Mouse (Mus musculus) forelimb bud, embryonic 11.5 days (tissue): ENCODE measurements around the gene Ggcx.
A peak's percentile ranks its signal among the peaks of the same experiment; 100 is the strongest.
"Not testable (repeated sequence)": the region's sequence is repeated elsewhere in the genome, so short reads cannot be mapped to it uniquely, and the experiment has no call there.

Experiments used
- DNase-seq: peaks from one replicate; pipeline ENCODE4 v3.0.0-alpha.2; 2012; ENCODE audit warnings: low read depth, low spot score

Gene Ggcx

DNA sequence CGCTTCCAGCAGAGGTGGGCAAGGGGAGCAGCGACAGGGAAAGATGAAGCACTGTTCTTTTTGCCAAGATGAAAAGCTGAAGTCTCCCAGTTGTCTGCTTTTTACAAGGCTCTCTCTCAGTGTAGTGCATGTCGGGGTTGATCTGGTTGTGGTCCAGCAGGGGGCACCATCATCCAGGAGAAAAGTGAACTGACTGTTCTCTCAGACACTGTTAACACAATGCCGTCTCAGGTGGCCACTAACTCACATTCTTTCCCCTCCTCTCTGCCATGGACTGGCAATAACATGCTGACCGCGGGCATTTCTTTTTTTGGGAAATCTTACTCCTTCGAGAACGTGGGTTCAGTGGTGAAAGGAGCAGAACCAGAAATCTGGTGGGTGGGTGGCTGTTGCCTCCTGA is 13.9 kb downstream of the Ggcx start:
- peak; percentile 80 for DNase-seq

- no peak for DNase-seq
Measured at GRCm38 (mm10) chr6:72429061-72429842, 15.1 kb downstream of the Ggcx start.

DNA sequence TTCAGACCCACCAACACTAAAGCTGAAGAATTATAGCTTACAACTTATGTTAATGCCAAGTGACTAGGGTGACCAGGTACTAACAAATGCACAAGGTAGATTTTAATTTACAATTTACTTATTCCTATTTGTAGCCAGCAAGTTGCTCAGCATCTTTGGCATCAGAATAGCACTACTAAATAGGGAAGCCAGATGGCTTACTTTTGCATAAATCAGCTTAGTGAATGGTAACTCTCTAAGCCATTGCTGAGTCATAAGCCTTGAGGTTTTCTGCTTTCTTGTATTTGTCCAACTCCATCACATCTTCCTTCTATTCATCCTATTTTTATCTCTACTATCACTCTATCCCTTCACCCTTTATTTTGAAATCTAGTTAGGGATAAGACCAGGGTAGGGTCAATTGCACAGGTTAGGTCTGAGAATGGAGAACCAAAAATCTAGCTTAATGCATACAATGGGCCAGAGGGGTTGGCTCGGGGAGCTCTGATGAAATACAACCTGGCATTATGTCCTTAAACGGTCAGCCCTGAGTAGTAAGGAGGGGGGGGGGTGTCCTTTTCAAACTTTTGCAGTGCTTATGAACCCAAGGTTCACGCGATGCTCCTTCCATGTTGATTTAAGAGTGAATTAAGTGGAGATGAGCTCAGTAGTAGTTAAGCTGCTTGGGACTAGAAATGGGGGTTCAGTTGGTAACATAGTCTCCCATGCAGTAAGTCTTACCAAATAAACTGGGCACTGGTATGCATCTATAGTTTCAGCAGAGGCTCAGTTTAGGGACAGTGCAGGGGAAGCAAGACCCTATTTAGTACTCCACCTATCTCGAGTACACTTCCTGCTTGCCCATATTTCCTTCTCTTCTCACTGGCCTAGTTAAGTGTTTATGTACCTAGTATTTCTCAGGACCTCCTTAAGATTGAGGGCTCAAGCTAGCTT is 17.1 kb downstream of the Ggcx start:
- DNase-seq: no peak

DNA sequence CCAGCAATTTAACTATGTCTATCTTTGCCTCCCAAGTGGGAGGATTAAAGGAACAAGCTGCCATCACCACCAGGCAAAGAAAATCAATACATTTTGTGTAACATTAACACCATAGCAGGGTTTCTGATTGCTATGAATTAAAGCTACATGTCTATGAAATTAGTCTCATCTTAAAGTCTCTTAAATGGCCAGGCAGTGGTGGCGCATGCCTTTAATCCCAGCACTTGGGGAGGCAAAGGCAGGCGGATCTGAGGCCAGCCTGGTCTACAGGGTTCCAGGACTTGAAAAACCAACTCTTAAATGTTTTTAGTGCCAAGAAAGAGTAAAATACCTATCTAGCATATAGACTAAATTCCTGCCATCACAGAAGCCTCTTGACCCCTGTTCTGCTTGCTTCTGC is 18.0 kb downstream of the Ggcx start:
- no peak for DNase-seq

- DNase-seq: no peak
Measured at GRCm38 (mm10) chr6:72438226-72438625, 24.1 kb downstream of the Ggcx start.

DNA sequence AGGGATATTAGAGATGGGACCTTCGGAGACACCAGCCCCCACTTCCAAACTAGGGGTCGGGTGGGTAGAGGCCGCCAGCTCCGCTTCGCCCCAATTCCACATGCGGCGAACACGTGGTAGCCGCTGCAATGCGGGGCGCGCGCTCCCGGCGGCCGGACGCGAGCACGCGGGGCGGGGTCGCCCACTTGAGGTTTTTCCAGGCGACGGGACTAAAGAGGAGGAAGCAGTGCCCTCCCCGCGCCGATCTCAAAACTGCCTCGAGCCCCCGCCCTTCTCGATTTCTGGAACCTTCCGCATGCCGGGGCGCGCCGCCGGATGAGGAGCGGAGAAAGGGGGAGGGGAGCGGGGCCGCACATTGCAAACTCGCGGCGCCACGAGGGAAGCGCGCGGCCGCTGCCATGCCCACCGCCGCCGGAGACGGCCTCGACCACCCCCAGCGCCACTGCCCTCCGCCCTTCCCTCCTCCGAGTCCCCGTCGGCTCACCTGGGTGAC is 24.8 kb downstream of the Ggcx start:
- DNase-seq: peak; percentile 72

- peak; percentile 91 for DNase-seq
Measured at GRCm38 (mm10) chr6:72439355-72440185, 25.5 kb downstream of the Ggcx start, which contains the start of gene Mat2a. Mat2a (minus strand) TSS chr6:72439558.

DNA sequence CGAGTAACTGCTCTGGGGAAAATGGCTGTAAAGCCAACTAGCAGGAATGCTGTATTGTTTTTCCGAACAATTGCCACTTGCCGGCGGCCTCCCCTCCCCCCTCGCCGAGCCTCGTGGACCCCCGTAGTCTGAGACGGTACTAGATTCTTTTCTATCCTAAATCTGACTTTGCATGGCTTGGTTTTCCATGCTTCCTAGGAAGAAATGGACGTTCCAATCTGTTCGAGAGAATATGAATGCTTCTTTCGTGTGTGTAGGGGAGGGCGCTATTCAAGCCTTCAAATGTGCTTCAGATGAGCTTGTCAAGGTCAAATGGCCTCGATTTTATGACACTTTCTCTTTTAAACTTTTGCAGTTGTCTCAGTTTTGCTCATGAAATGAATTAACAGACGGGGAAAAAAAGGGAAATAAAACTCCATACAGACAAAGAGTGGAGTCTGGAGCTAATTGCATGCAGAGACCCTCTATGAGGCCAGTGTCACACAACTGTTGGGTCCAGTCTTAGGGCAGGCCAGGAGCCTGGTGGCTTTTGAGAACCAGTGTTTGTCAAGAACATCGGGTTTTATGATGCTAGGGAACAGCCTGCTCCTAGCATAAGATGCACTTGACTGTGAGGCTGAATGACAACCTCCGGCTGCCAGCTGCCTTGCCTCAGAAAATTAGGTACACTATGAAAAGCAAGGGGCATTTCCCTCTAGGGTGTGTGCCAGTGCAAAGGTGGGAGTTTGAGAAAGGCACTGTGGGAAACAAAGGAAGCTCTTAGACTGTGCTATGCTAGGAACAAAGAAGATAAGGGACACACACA is 26.3 kb downstream of the Ggcx start:
- no peak for DNase-seq

GRCm38 (mm10) chr6:72442921-72443604 is 29.0 kb downstream of the Ggcx start:
- DNase-seq: no peak

DNA sequence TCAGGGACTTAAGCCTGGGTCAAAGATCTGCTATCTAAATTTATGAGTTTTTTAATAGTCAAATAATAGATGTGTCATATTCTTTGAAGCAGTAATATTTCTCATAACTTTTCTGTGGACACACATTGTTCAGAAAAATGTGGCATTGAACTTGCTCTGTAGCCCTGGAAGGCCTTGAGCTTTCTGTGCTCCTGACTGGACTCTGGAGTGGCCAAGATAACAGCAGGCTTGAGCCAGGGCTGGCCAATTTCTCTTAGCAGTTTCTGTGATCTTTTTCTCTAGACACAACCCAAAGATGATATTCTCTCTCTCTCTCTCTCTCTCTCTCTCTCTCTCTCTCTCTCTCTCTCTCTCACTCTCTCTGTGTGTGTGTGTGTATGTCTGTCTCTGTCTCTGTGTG is 30.9 kb downstream of the Ggcx start:
- no peak for DNase-seq

DNA sequence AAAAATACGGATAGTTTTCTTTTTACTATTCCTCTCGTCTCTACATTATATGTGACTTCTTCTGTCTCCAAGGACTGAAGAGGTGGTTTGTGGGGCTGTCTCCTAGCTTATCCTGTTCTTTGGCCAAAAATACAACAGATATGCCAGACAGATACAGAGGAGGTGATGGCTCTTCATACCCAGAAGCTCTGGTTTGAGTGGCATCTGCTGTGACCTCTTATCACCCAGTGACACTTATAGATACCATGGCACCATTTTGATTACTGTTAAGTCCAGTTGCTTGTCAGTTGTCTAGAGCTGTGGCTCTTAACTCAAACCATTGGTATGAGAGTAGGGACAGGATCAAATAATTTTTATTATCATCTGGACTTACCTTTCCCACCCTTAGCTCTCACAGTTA is 33.4 kb downstream of the Ggcx start:
- DNase-seq: no peak

DNA sequence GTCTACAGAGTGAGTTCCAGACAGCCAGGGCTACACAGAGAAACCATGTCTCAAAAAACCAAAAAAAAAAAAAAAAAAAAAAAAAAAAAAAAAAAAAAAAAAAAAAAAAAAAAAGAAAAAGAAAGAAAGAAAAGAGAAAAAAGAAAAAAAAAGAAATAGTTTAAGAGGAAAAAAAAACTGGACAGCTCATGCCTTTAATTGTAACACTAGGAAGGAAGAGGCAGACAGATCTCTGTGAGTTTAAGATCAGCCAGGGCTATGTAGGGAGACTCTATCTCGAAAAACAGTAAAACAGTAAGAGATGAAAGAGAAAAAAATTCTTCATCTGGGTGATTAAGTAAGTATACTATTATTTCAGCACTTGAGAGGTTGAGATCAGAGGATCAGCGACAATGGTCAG is 37.7 kb downstream of the Ggcx start:
- not testable (repeated sequence) for DNase-seq

DNA sequence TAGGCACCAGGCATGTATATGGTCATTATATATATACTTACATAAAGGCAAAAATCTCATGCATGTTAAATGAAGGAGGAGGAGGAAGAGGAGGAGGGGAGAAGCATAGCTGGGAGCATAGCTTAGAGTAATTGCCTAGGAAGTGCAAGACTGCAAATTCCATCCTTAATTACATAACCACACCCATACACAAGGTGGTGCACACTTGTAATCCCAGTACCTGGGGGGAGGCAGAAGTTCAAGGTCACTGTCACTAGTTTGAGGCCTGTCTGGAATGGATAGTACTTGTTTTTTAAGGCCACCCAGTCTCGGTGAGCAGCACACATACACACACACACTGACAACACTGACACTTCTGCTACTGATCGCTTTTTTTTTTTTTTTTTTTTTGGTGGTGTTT is 38.2 kb downstream of the Ggcx start:
- DNase-seq: no peak

DNA sequence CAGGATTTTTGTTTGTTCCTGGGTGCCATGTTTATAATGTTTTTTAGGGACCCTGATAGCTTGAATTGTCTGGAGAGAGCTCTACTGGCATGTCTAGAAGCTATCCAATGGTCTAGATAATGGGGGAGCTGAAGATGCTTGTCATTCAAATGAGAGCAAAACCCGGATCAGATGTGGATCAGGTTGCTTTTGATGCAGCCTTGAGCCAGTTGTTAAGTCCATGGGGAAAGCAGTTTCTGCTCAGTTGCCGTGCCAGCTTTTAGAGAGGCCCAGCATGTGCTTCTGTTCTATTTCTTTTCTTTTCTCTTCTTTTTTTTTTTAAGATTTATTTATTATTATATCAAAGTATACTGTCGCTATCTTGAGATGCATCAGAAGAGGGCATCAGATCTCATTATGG is 39.5 kb downstream of the Ggcx start:
- no peak for DNase-seq

DNA sequence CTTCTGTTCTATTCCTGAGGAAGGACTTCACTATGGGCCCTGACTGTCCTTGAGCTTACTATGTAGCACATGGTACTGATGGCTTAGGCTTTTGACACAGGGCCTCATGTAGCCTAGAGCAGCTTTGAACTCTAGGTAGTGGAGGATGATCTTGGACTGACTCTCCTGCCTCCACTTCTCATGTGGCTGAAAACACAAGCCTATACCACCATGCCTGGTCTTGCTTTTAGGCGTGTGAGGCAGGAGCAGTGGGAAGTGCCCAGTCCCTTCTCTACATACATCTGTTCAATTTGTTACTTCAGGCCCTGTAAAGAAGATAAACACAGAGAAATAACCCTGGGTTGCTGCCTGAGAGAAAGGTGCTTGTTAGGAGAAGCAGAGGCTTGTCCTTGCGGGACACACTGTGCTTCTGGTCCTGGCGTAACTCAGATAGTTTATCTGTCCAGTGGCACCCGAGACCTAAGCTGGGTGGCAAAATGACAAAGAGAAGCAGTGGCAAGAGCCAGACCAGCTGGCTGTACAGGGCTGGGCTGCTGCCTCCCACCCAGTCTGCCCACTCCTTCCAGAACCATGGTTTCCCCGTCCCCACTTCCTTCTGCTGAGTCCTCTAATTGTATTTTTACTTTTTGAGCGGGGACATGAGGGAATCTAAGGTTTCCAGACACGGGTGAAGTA is 40.1 kb downstream of the Ggcx start:
- no peak for DNase-seq

GRCm38 (mm10) chr6:72454833-72455373 is 40.8 kb downstream of the Ggcx start:
- no peak for DNase-seq

DNA sequence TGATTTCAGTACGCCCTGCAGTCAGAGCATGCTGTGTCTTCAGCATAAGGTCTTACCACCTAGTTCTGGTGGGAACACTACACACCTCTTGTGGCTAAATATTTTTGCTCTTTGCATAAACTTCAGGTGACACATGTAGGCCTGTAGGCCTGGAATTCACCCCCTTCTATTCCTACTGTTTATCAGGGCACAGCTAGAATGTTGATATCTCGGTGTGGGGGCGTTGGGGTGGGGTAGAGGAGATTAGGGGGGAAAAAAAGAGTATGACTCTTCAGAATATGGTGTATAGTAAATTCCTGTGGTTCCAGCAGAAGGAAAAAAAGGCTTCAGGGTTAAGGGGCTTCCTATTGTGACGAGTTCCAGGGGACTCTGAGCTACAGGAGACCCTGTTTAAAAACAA is 42.5 kb downstream of the Ggcx start:
- DNase-seq: no peak

DNA sequence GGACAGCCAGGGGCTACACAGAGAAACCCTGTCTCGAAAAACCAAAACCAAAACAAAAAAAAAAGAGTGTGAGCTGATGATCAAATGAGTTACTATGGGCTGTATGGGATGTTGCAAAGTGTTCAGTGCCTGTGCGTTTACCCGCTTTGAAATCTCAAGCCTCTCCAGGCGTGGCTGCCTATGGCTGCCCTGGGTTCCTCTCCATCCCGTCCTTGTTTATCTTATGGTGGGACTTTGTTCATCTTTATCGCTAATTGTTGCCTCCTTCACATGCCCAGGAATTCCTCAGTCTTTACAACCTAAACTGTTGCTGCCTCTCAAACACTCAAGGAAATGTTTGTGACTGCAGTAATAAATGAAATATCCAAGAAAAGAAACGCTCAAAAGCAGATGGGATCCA is 44.3 kb downstream of the Ggcx start:
- no peak for DNase-seq

DNA sequence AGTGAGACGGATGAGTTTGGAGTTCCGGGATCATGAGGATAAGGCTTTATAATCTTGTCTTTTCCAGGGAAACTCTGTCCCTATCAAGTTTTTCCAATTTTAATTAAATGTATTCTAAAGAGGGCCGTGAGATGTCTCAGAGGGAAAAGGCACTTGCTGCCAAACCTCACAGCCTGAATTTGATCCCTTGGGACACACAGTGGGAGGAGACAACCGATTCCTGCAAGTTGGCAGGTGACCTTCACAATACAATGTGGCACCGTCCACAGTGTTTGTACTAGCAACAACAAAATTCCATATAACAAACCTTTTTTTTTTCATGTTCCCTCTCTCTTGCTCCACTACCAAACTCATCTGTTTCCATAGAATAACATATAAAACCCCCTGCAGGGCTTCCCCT is 44.8 kb downstream of the Ggcx start:
- no peak for DNase-seq
